Comparison of ENCODE assay signal across 8 mouse cellular contexts in the genomic region with DNA sequence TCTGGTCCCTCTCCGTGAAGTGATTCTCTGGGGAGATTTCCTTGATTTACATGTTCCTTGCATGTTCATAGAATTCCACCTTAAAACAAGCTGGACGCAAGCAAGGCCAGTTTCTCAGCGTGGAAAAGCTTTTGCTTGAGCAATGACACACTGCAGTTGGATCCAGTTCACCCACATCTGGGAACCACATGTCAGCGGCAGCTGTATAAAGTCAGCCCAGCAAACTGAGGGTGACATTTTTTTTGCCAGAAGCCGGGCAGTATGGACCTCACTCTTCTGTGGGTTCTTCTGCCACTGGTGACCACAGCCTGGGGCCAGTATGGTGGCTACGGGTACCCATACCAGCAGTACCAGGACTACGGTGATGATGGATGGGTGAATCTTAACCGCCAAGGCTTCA. TPM values are rescaled to one million over a fixed set of nuclear protein-coding genes. Genes with fewer than 3 reads are reported as not detected.
DNase-seq lines count a peak whose midpoint lies in the region; ATAC-seq and TF ChIP-seq lines count a peak whose summit lies in the region.

Gene Dpt (plus strand): TSS at position 174 of the 400 bp plus-strand sequence.

- no peak for TF ChIP-seq CTCF in kidney, adult 2 months (conservative IDR thresholded peaks at IDR 0.05; ENCODE audit: insufficient read depth, insufficient read length, low read depth, low read length)
- TF ChIP-seq CTCF in embryonic fibroblast, embryonic 13.5 days (IDR thresholded peaks at IDR 0.05; ENCODE audit: borderline replicate concordance, insufficient read depth, low read length), result no peak
- no peak for TF ChIP-seq CTCF in intestine, postnatal 0 days (IDR thresholded peaks at IDR 0.05; ENCODE audit: low read depth)
- TF ChIP-seq CTCF in small intestine, adult 2 months (IDR thresholded peaks at IDR 0.05; ENCODE audit: extremely low read depth, insufficient read length, insufficient replicate concordance, low read depth, low read length), result no peak

- DNase-seq in kidney, adult 2 months, result peak; percentile 35
- no peak for DNase-seq in kidney, adult 18-20 months
- no peak for DNase-seq in cerebellum, adult 9-10 months
- DNase-seq in natural killer cell, adult 2 months (ENCODE audit: low spot score in 2 of 2), result no peak

- no peak for ATAC-seq in intestine, postnatal 0 days
- no peak for ATAC-seq in midbrain, embryonic 13.5 days

- H3K4me2 ChIP-seq in intestine, postnatal 0 days (replicated peaks; ENCODE audit: low read depth), result no peak within 1 kb of the TSS
- H3K4me2 ChIP-seq in midbrain, embryonic 13.5 days (replicated peaks), result no peak within 1 kb of the TSS

- H3K9me3 ChIP-seq in intestine, postnatal 0 days (ENCODE audit: control insufficient read depth), result no peaks in the 10 kb centered on the region
- H3K9me3 ChIP-seq in midbrain, embryonic 13.5 days, result no peaks in the 10 kb centered on the region

- 86% methylated on average over 8 of the region's 8 CpGs for WGBS in kidney, adult 2 months
- WGBS in intestine, postnatal 0 days, result 80% methylated on average over 8 of the region's 8 CpGs
- 83% methylated on average over 8 of the region's 8 CpGs for WGBS in small intestine, adult 2 months
- WGBS in midbrain, embryonic 13.5 days, result 92% methylated on average over 8 of the region's 8 CpGs

- no peak within 1 kb of the TSS for H3K4me3 ChIP-seq in kidney, adult 2 months (ENCODE audit: insufficient read depth, low read depth, low read length)
- no peak within 1 kb of the TSS for H3K4me3 ChIP-seq in embryonic fibroblast, embryonic 13.5 days (ENCODE audit: insufficient read depth, low read length)
- H3K4me3 ChIP-seq in intestine, postnatal 0 days (ENCODE audit: low read depth, low read length), result no peak within 1 kb of the TSS
- H3K4me3 ChIP-seq in small intestine, adult 2 months (ENCODE audit: low read depth, low read length), result peak within 1 kb of the TSS; percentile 31
- H3K4me3 ChIP-seq in midbrain, embryonic 13.5 days (replicated peaks), result no peak within 1 kb of the TSS

- H3K27ac ChIP-seq in kidney, adult 2 months (ENCODE audit: insufficient read depth, low read depth, low read length), result no peak within 1 kb of the TSS; the same call in 1 of the 2 replicates
- no peak within 1 kb of the TSS for H3K27ac ChIP-seq in embryonic fibroblast, embryonic 13.5 days (ENCODE audit: insufficient read depth, low read length)
- no peak within 1 kb of the TSS for H3K27ac ChIP-seq in intestine, postnatal 0 days (ENCODE audit: low read depth, low read length)
- H3K27ac ChIP-seq in small intestine, adult 2 months (ENCODE audit: insufficient read depth, low read depth, low read length), result peak within 1 kb of the TSS; percentile 51
- H3K27ac ChIP-seq in midbrain, embryonic 13.5 days, result no peak within 1 kb of the TSS

- H3K4me1 ChIP-seq in kidney, adult 2 months (ENCODE audit: control insufficient read depth, insufficient read depth, low read length), result no peaks in the 10 kb centered on the region
- no peaks in the 10 kb centered on the region for H3K4me1 ChIP-seq in embryonic fibroblast, embryonic 13.5 days (ENCODE audit: control insufficient read depth, insufficient read depth, low read length)
- H3K4me1 ChIP-seq in intestine, postnatal 0 days (replicated peaks; ENCODE audit: control insufficient read depth, insufficient read depth, low read length), result no peaks in the 10 kb centered on the region
- H3K4me1 ChIP-seq in small intestine, adult 2 months (ENCODE audit: control insufficient read depth, insufficient read depth, insufficient read length, low read length), result no peaks in the 10 kb centered on the region
- no peaks in the 10 kb centered on the region for H3K4me1 ChIP-seq in midbrain, embryonic 13.5 days (replicated peaks)

- no peaks in the 10 kb centered on the region for H3K27me3 ChIP-seq in kidney, adult 2 months (replicated peaks; ENCODE audit: control insufficient read depth, insufficient read depth, low read length)
- no peaks in the 10 kb centered on the region for H3K27me3 ChIP-seq in intestine, postnatal 0 days (replicated peaks; ENCODE audit: control insufficient read depth, insufficient read depth, low read length)
- H3K27me3 ChIP-seq in small intestine, adult 2 months (ENCODE audit: control insufficient read depth, insufficient read depth, low read length), result no peaks in the 10 kb centered on the region
- no peaks in the 10 kb centered on the region for H3K27me3 ChIP-seq in midbrain, embryonic 13.5 days

- H3K36me3 ChIP-seq in kidney, adult 2 months (ENCODE audit: control insufficient read depth, insufficient read depth, low read length), result no peaks in the 10 kb centered on the region
- H3K36me3 ChIP-seq in intestine, postnatal 0 days (ENCODE audit: control insufficient read depth, insufficient read depth), result no peaks in the 10 kb centered on the region
- no peaks in the 10 kb centered on the region for H3K36me3 ChIP-seq in small intestine, adult 2 months (ENCODE audit: control insufficient read depth, insufficient read depth, low read length)
- no peaks in the 10 kb centered on the region for H3K36me3 ChIP-seq in midbrain, embryonic 13.5 days

- H3K9ac ChIP-seq in intestine, postnatal 0 days (ENCODE audit: low read depth, low read length), result no peak within 1 kb of the TSS
- no peak within 1 kb of the TSS for H3K9ac ChIP-seq in midbrain, embryonic 13.5 days (replicated peaks)

- no peak for TF ChIP-seq POLR2A in kidney, adult 2 months (IDR thresholded peaks at IDR 0.05; ENCODE audit: low read depth, low read length)
- TF ChIP-seq POLR2A in embryonic fibroblast, embryonic 13.5 days (IDR thresholded peaks at IDR 0.05; ENCODE audit: low read depth, low read length), result no peak
- no peak for TF ChIP-seq POLR2A in small intestine, adult 2 months (IDR thresholded peaks at IDR 0.05; ENCODE audit: low read depth, low read length)

RNA-seq across cellular contexts. Expression of gene Dpt, which starts in this region (rescaled TPM):
- 9.5 and 9.8 TPM in 2 replicates for polyA plus RNA-seq in kidney, adult 2 months (2012; rRNA removed)
- 21.8 and 45.9 TPM in 2 replicates for polyA plus RNA-seq in embryonic fibroblast, embryonic 13.5 days (2011; ENCODE audit: insufficient read length, low read depth, missing spikeins)
- polyA plus RNA-seq in intestine, postnatal 0 days (2015; fragmentation: Nextera tagmentation; extraction: Ambion mirVana), result 22.6 and 27.9 TPM in 2 replicates
- 14.8 and 26.4 TPM in 2 replicates for polyA plus RNA-seq in small intestine, adult 2 months (2012; rRNA removed)
- 0.15 TPM in 1 of 2 replicates, not detected in the other for polyA plus RNA-seq in midbrain, embryonic 13.5 days (2015; fragmentation: Nextera tagmentation; extraction: Ambion mirVana)
